Mouse (Mus musculus): ENCODE results near the gene Tiam2.

DNA sequence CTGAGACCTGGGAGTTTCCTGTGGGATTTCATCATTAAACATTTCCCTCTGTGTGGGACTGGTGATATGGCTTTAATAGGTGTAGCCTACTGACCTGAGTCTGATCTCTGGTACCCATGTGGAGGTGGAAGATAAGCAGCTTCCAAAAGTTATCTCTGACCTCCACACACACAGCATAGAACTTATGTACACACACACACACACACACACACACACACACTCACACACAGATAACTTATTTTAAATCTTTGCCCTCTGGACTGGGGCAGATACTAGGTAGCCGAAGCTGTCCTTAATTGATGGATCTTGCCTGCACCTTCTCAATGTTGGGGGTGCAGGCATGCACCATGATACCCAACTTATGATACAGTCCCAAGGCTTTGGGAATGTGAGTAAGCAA, 108.9 kb downstream of the Tiam2 start:
- TF ChIP-seq TBP (IDR thresholded peaks at IDR 0.05; ENCODE audit: low read depth, low read length) (no peak), EP300 (IDR thresholded peaks at IDR 0.05; ENCODE audit: low read depth in 1 of 2, low read length in 2 of 2) (no peak), CHD2 (IDR thresholded peaks at IDR 0.05; ENCODE audit: low read length) (no peak), ZC3H11A (IDR thresholded peaks at IDR 0.05; ENCODE audit: low read depth, low read length) (no peak), CTCF (IDR thresholded peaks at IDR 0.05 in 2 of 3, conservative IDR thresholded peaks at IDR 0.05 in 1 of 3; ENCODE audit: control insufficient read depth in 1 of 3, insufficient read depth in 1 of 3, low read depth in 2 of 3, low read length in 3 of 3, poor library complexity in 1 of 3, severe bottlenecking in 1 of 3) (no peak), POLR2AphosphoS5 (IDR thresholded peaks at IDR 0.05; ENCODE audit: borderline replicate concordance, low read depth, low read length) (no peak), ETS1 (IDR thresholded peaks at IDR 0.05; ENCODE audit: low read depth, low read length) (no peak), BHLHE40 (IDR thresholded peaks at IDR 0.05; ENCODE audit: borderline replicate concordance, low read depth, low read length) (no peak), SMC3 (IDR thresholded peaks at IDR 0.05; ENCODE audit: low read depth, low read length) (no peak), GABPA (IDR thresholded peaks at IDR 0.05; ENCODE audit: low read depth, low read length) (no peak), USF1 (IDR thresholded peaks at IDR 0.05; ENCODE audit: low read depth, low read length) (no peak), ZNF384 (IDR thresholded peaks at IDR 0.05; ENCODE audit: low read depth, low read length) (no peak), E2F4 (IDR thresholded peaks at IDR 0.05; ENCODE audit: borderline replicate concordance, low read depth, low read length) (no peak), UBTF (IDR thresholded peaks at IDR 0.05; ENCODE audit: borderline replicate concordance, insufficient read depth, low read depth, low read length) (no peak)

Data from MEL (cell line).